Mouse (Mus musculus) cerebellum, postnatal 4 days (tissue): ENCODE data around the gene Zc3h12b.
A peak's percentile ranks its signal among the peaks of the same experiment; 100 is the strongest.

ENCODE experiments used
- DNase-seq, 2 experiments: peaks; one replicate each; pipeline ENCODE4 v3.0.0; 2022; ENCODE audit warnings: low spot score in 2 of 2, mixed read lengths in 1 of 2

Zc3h12b gene

GRCm38 (mm10) chrX:95711227-95712111 is at the start of gene Zc3h12b:
Gene Zc3h12b (plus strand): TSS chrX:95711678.
- DNase-seq: peak; percentile 45 to 68

- DNase-seq: no peak
These were observed 29.3 kb upstream of the Zc3h12b start for GRCm38 (mm10) chrX:95682206-95682605.

GRCm38 (mm10) chrX:95687119-95687518 is 24.4 kb upstream of the Zc3h12b start:
- no peak for DNase-seq

- DNase-seq: no peak
These were observed 26.8 kb downstream of the Zc3h12b start for GRCm38 (mm10) chrX:95738253-95738652.

- no peak for DNase-seq
These were observed 84.4 kb downstream of the Zc3h12b start for GRCm38 (mm10) chrX:95795881-95796280.

- DNase-seq: no peak
These were observed 90.3 kb downstream of the Zc3h12b start for GRCm38 (mm10) chrX:95801790-95802189.

- DNase-seq: no peak
These were observed 141.3 kb downstream of the Zc3h12b start for GRCm38 (mm10) chrX:95852806-95853205.

GRCm38 (mm10) chrX:95881111-95881510 is 169.6 kb downstream of the Zc3h12b start:
- DNase-seq: no peak

GRCm38 (mm10) chrX:95902716-95903115 is 191.2 kb downstream of the Zc3h12b start:
- DNase-seq: no peak

GRCm38 (mm10) chrX:95935481-95935880 is 224.0 kb downstream of the Zc3h12b start:
- no peak for DNase-seq

GRCm38 (mm10) chrX:95945496-95945895 is 234.0 kb downstream of the Zc3h12b start:
- DNase-seq: no peak

GRCm38 (mm10) chrX:95948135-95948534 is 236.7 kb downstream of the Zc3h12b start:
- DNase-seq: no peak

- DNase-seq: peak in 1 of 2 experiments; percentile 38
These were observed 239.3 kb downstream of the Zc3h12b start for GRCm38 (mm10) chrX:95950776-95951175.

- peak; percentile 64 to 79 for DNase-seq
These were observed 245.2 kb downstream of the Zc3h12b start, which contains the start of gene Las1l for GRCm38 (mm10) chrX:95956497-95957293. Gene Las1l (minus strand): TSS chrX:95956962.

- DNase-seq: peak in 1 of 2 experiments; percentile 4
These were observed 246.0 kb downstream of the Zc3h12b start for GRCm38 (mm10) chrX:95957461-95957860.

GRCm38 (mm10) chrX:95963366-95963765 is 251.9 kb downstream of the Zc3h12b start:
- DNase-seq: no peak

- no peak for DNase-seq
These were observed 253.6 kb downstream of the Zc3h12b start for GRCm38 (mm10) chrX:95965036-95965435.

- DNase-seq: peak; percentile 34 to 62
These were observed 256.5 kb downstream of the Zc3h12b start for GRCm38 (mm10) chrX:95967847-95968593.

- peak; percentile 29 to 71 for DNase-seq
These were observed 257.1 kb downstream of the Zc3h12b start for GRCm38 (mm10) chrX:95968594-95968965.

GRCm38 (mm10) chrX:95969116-95969515 is 257.6 kb downstream of the Zc3h12b start:
- no peak for DNase-seq

- DNase-seq: no peak
These were observed 258.5 kb downstream of the Zc3h12b start for GRCm38 (mm10) chrX:95969936-95970335.
